In the genomic region with DNA sequence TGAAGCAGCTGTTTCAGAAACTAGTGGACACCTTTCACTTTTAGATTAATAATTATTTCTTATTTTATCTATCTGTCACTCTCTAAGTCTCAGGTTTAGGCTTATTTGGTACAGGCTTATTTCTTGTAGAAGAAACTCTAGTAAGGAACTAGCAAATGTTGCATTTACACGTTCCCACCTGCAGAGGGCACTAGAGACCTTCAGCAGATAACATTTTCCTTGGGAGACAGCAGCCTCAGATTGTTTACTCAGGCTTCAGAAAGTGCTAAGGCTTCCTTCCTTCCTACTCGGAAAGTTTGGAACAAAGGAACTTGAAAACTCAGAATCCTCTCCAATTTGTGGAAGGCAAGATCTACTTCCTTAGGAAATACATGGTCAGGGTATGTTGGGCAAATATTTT, we compare ENCODE assay signal across 8 mouse cellular contexts. TPM values are rescaled to one million over a fixed set of nuclear protein-coding genes. Genes with fewer than 3 reads are reported as not detected.
A peak's percentile ranks its signal among the peaks of the same experiment; 100 is the strongest.
DNase-seq lines count a peak whose midpoint lies in the region; ATAC-seq lines count a peak whose summit lies in the region.

No protein-coding gene starts in this region.

- DNase-seq in heart, adult 18-20 months: peak; percentile 49 to 74
- DNase-seq in heart, adult 11 months: no peak
- DNase-seq in NIH3T3 (ENCODE audit: low read depth): peak; percentile 86
- peak; percentile 71 to 79 for DNase-seq in cerebellum, postnatal 36 days
- DNase-seq in heart, postnatal 10 days: peak; percentile 68 to 81
- peak; percentile 45 for DNase-seq in layer of hippocampus, adult 9-11 months
- DNase-seq in thymus, postnatal 14 days: peak; percentile 30

- intact Hi-C loops in heart, postnatal 10 days (cut with DNase I): loop anchor here (1.0 to 5.0 kb wide), 2 partner anchors 40 to 413 kb away; no protein-coding TSS in a partner anchor

- peak; percentile 91 for ATAC-seq in megakaryocyte progenitor cell, adult 5-6 weeks (replicated peaks; ENCODE audit: poor library complexity)

RNA-seq across cellular contexts. Expression of gene Ttn, which starts 52.6 kb away (rescaled TPM):
- total RNA-seq in heart, adult 18-20 months (2021): 1,000 to 10,000 TPM; 2,666 to 2,843 TPM
- total RNA-seq in heart, postnatal 10 days (2021): 1,000 to 10,000 TPM; 2,261 to 2,393 TPM
- total RNA-seq in megakaryocyte progenitor cell, adult 5-6 weeks (2015): 0.02 and 0.10 TPM in 2 replicates
- total RNA-seq in megakaryocyte progenitor cell, adult 5-6 weeks (2017): 0.03 TPM in 1 of 2 replicates, not detected in the other

Comparison
In these comparisons a context has a peak if more than half of its experiments do, and no peak if none do; other contexts are left out.
1. RNA of gene Ttn, which starts 52.6 kb away (total RNA-seq): 2,666 to 2,843 TPM in heart, adult 18-20 months and 2,261 to 2,393 TPM in heart, postnatal 10 days; 0.02 to 0.10 TPM in megakaryocyte progenitor cell, adult 5-6 weeks; every median in the first group is over 1,000 times any median in the second.